Mouse (Mus musculus) liver, embryonic 14.5 days (tissue): Measurements from ENCODE around the gene Enc1. TPM values are rescaled to one million over a fixed set of nuclear protein-coding genes. Genes with fewer than 3 reads are reported as not detected.

Experiments used
- ATAC-seq: fragments of 200-750 bp; cut with Nextera tagmentation; 2 replicates; pipeline ENCODE4 v1.8.0; 2017; ENCODE audit warnings: moderate number of reproducible peaks, mild to moderate bottlenecking, moderate library complexity; ENCODE audit not compliant: insufficient read depth
- DNase-seq, 3 experiments: peaks; one replicate each; pipeline ENCODE4 v3.0.0-alpha.2; 2012 to 2013; ENCODE audit warnings: low read depth in 3 of 3, low spot score in 3 of 3
- H3K27ac ChIP-seq: fragments of 300-500 bp; sonication (generic); 2 replicates; pipeline ENCODE4 v1.5.1; 2014; ENCODE audit warnings: moderate library complexity, mild to moderate bottlenecking, control low read depth, inconsistent platforms
- H3K27me3 ChIP-seq: fragments of 300-500 bp; sonication (generic); 2 replicates; pipeline ENCODE4 v1.6.1; 2014; ENCODE audit warnings: mild to moderate bottlenecking, low read length, moderate library complexity; ENCODE audit not compliant: control insufficient read depth, insufficient read depth
- H3K36me3 ChIP-seq: fragments of 300-500 bp; sonication (generic); replicated peaks from 2 replicates; pipeline ENCODE4 v1.6.1; 2014; ENCODE audit warnings: low read depth; ENCODE audit not compliant: control insufficient read depth, insufficient read depth
- H3K4me1 ChIP-seq, 2 experiments: fragments of 200-500 bp in 1 of 2; fragments of 300-500 bp in 1 of 2; sonication (generic) in 1 of 2; replicated peaks; 2 replicates each; pipeline ENCODE4 v1.6.1; 2012 to 2014; ENCODE audit warnings: antibody characterized with exemption in 1 of 2, inconsistent platforms in 1 of 2, low read length in 1 of 2; ENCODE audit not compliant: control insufficient read depth in 2 of 2, insufficient read depth in 2 of 2
- H3K4me2 ChIP-seq: fragments of 300-500 bp; sonication (generic); 2 replicates; pipeline ENCODE4 v1.6.1; 2014; ENCODE audit warnings: low read depth, mild to moderate bottlenecking, control low read depth, moderate library complexity
- H3K4me3 ChIP-seq, 2 experiments: fragments of 200-500 bp in 1 of 2; fragments of 300-500 bp in 1 of 2; sonication (generic) in 1 of 2; 2 replicates each; pipeline ENCODE4 v1.5.1; 2012 to 2014; ENCODE audit warnings: low read depth in 2 of 2, low read length in 2 of 2, mild to moderate bottlenecking in 2 of 2, control low read depth in 1 of 2, inconsistent platforms in 1 of 2, moderate library complexity in 1 of 2; ENCODE audit not compliant: insufficient read depth in 1 of 2
- H3K9ac ChIP-seq: fragments of 300-500 bp; sonication (generic); replicated peaks from 2 replicates; pipeline ENCODE4 v1.6.1; 2014; ENCODE audit warnings: mild to moderate bottlenecking, control low read depth, moderate library complexity
- H3K9me3 ChIP-seq: fragments of 300-500 bp; sonication (generic); 2 replicates; pipeline ENCODE4 v1.6.1; 2016; ENCODE audit warnings: low read length, mixed read lengths; ENCODE audit not compliant: control insufficient read depth
- CTCF ChIP-seq: IDR thresholded peaks from 2 replicates; pipeline ENCODE4 v1.5.1; 2016; ENCODE audit warnings: antibody characterized with exemption, low read depth, control low read depth
- EP300 ChIP-seq: IDR thresholded peaks from 2 replicates; pipeline ENCODE4 v1.6.1; 2016; ENCODE audit warnings: antibody characterized with exemption, low read depth
- WGBS: fragments of 180-500 bp; shearing (Covaris S2); extraction: QIAGEN DNeasy Blood & Tissue Kit; methylation state at CpG from one replicate; pipeline ENCODE4 v1.1.7; 2014; ENCODE audit not compliant: insufficient replicate concordance; 5-methylcytosine and 5-hydroxymethylcytosine counted together
- polyA plus RNA-seq, 2 experiments: library from polyadenylated mRNA; depleted of rRNA in 1 of 2; stranded (reverse) in 1 of 2; unstranded in 1 of 2; fragments of >200 nt; fragmentation: Nextera tagmentation in 1 of 2; extraction: Ambion mirVana in 1 of 2; gene quantifications; 2 replicates each; pipeline versions ENCODE4 v1.2.1 to v1.2.3; 2012 to 2014

Gene Enc1
- polyA plus RNA-seq, 2 experiments = 0.62 to 1.7 TPM

DNA sequence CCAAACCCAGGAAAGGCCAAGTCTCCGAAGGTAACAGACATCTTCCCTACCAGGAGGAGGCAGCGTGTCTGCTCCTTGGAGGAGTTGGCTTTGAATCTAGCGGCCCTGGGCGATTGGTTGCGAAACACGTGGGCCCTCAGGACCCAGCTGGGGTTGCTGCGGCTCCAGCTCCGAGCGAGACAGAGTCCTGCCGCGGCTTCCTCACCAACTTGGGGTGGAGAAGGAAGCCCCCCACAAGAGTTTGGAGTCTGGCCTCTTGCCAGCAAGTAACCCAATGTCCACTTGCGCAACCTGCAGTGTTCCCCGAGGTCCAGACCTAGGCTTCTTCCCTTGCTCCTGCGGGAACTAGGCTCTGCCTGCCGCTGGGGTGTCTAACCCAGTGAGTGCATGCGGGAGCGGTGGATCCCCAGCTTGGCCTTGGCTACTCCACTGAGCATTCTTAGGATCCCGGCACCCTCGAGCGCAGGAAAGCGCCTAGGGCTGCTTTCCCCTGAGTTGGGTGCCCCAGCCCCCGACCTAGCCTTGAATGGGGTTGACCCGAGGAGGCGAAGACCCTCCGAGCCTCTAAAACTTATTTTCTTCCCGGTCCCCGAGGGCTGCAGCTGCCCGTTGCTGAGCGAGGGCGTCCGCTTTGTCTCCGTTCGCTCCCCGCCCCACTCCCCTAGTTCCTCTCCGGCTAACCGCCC lies 483 bp upstream of the Enc1 start:
- peaks cover 20% of the 10 kb centered on the region for H3K27me3 ChIP-seq
- no peaks in the 10 kb centered on the region for H3K9me3 ChIP-seq
- peak overlapping the region; percentile 26 to 68 for H3K4me3 ChIP-seq
- H3K4me1 ChIP-seq = peaks cover 0 to 13% of the 10 kb centered on the region in 2 experiments; a peak in 3 of 4 replicates
- ATAC-seq (peak; percentile 54), DNase-seq (peak in 1 of 3 experiments; percentile 44)
- H3K27ac ChIP-seq = peak overlapping the region; percentile 39; the same call in 1 of the 2 replicates
- peak overlapping the region; percentile 75 for H3K4me2 ChIP-seq
- no peaks in the 10 kb centered on the region for H3K36me3 ChIP-seq
- WGBS = 0% methylated on average over 36 of the region's 36 CpGs
- TF ChIP-seq CTCF (peak; percentile 43), EP300 (no peak)
- peak overlapping the region; percentile 51 for H3K9ac ChIP-seq

GRCm38 (mm10) chr13:97241787-97242280 lies 929 bp downstream of the Enc1 start:
- WGBS = 2% methylated on average over 20 of the region's 20 CpGs
- H3K9me3 ChIP-seq = no peaks in the 10 kb centered on the region
- no peak for TF ChIP-seq EP300
- no peak for TF ChIP-seq CTCF
- DNase-seq (no peak), ATAC-seq (no peak)
- no peaks in the 10 kb centered on the region for H3K36me3 ChIP-seq
- peaks cover 0 to 13% of the 10 kb centered on the region in 2 experiments; a peak in 3 of 4 replicates for H3K4me1 ChIP-seq
- H3K27ac ChIP-seq = no peak overlapping the region
- peak overlapping the region; percentile 68 for H3K4me3 ChIP-seq
- H3K4me2 ChIP-seq = peak overlapping the region; percentile 75
- peaks cover 20% of the 10 kb centered on the region for H3K27me3 ChIP-seq
- peak overlapping the region; percentile 50 for H3K9ac ChIP-seq

GRCm38 (mm10) chr13:97242716-97243115 lies 1.8 kb downstream of the Enc1 start:
- Histone ChIP-seq H3K27ac (no peak overlapping the region), H3K27me3 (peaks cover 20% of the 10 kb centered on the region), H3K9ac (no peak overlapping the region; the same call in 1 of the 2 replicates), H3K9me3 (no peaks in the 10 kb centered on the region), H3K4me3 (peak overlapping the region; percentile 11 to 68; a peak in 3 of 4 replicates), H3K4me2 (peak overlapping the region; percentile 75), H3K4me1 (peaks cover 0 to 13% of the 10 kb centered on the region in 2 experiments; a peak in 3 of 4 replicates), H3K36me3 (no peaks in the 10 kb centered on the region)
- 29% methylated on average over 6 of the region's 6 CpGs for WGBS
- no peak for DNase-seq
- TF ChIP-seq CTCF = no peak
- no peak for TF ChIP-seq EP300
- ATAC-seq = no peak

GRCm38 (mm10) chr13:97243962-97244711 lies 3.2 kb downstream of the Enc1 start:
- Histone ChIP-seq H3K4me1 (peaks cover 0 to 14% of the 10 kb centered on the region in 2 experiments; a peak in 3 of 4 replicates), H3K36me3 (no peaks in the 10 kb centered on the region), H3K4me3 (no peak overlapping the region), H3K9ac (no peak overlapping the region), H3K27me3 (peaks cover 16% of the 10 kb centered on the region), H3K4me2 (no peak overlapping the region), H3K27ac (no peak overlapping the region), H3K9me3 (no peaks in the 10 kb centered on the region)
- ATAC-seq (no peak), DNase-seq (no peak)
- TF ChIP-seq CTCF (no peak), EP300 (no peak)
- WGBS = 69% methylated on average over 15 of the region's 15 CpGs

DNA sequence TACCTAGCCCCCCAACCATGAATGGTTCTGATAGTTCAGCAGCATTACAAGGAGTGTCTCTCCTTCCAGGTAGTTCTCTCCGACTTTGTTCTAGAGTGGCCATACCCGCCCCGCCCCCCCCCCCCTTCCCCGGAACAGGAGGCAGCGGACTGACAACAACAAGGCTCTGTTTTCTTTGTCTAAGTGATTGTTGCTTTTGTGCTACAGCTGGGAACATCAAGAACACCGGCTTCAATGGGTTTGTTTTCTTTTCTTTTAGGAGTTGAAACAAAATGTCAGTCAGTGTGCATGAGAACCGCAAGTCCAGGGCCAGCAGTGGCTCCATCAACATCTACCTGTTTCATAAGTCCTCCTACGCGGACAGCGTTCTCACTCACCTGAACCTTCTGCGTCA lies 3.8 kb downstream of the Enc1 start:
- ATAC-seq (no peak), DNase-seq (no peak)
- 70% methylated on average over 11 of the region's 11 CpGs for WGBS
- peaks cover 0 to 13% of the 10 kb centered on the region in 2 experiments; a peak in 3 of 4 replicates for H3K4me1 ChIP-seq
- no peak overlapping the region for H3K9ac ChIP-seq
- no peaks in the 10 kb centered on the region for H3K9me3 ChIP-seq
- no peaks in the 10 kb centered on the region for H3K36me3 ChIP-seq
- no peak overlapping the region for H3K4me3 ChIP-seq
- no peak for TF ChIP-seq EP300
- no peak overlapping the region for H3K27ac ChIP-seq
- no peak overlapping the region for H3K4me2 ChIP-seq
- peaks cover 14% of the 10 kb centered on the region for H3K27me3 ChIP-seq
